Mouse (Mus musculus) liver, embryonic 16.5 days (tissue): ENCODE data around the gene Gm6121. TPM values are rescaled to one million over a fixed set of nuclear protein-coding genes. Genes with fewer than 3 reads are reported as not detected.
"Not testable (repeated sequence)": the region's sequence is repeated elsewhere in the genome, so short reads cannot be mapped to it uniquely, and the experiment has no call there.

ENCODE experiments used
- ATAC-seq: fragments of 200-750 bp; cut with Nextera tagmentation; 2 replicates; pipeline ENCODE4 v1.8.0; 2017; ENCODE audit warnings: low read depth, mild to moderate bottlenecking, moderate number of reproducible peaks, moderate library complexity
- H3K27ac ChIP-seq: fragments of 300-500 bp; sonication (generic); 2 replicates; pipeline ENCODE4 v1.5.1; 2014; ENCODE audit warnings: mild to moderate bottlenecking, low read length
- H3K27me3 ChIP-seq: fragments of 300-500 bp; sonication (generic); 2 replicates; pipeline ENCODE4 v1.6.1; 2014; ENCODE audit warnings: low read depth, low read length, mixed read lengths; ENCODE audit not compliant: control insufficient read depth, insufficient read depth
- H3K36me3 ChIP-seq: fragments of 300-500 bp; sonication (generic); 2 replicates; pipeline ENCODE4 v1.6.1; 2014; ENCODE audit warnings: mild to moderate bottlenecking; ENCODE audit not compliant: control insufficient read depth, insufficient read depth
- H3K4me1 ChIP-seq: fragments of 300-500 bp; sonication (generic); 2 replicates; pipeline ENCODE4 v1.6.1; 2014; ENCODE audit warnings: low read depth, low read length, mixed read lengths; ENCODE audit not compliant: control insufficient read depth
- H3K4me2 ChIP-seq: fragments of 300-500 bp; sonication (generic); 2 replicates; pipeline ENCODE4 v1.6.1; 2014; ENCODE audit warnings: low read depth, low read length, mixed read lengths
- H3K4me3 ChIP-seq: fragments of 300-500 bp; sonication (generic); 2 replicates; pipeline ENCODE4 v1.5.1; 2014; ENCODE audit warnings: low read depth, mild to moderate bottlenecking, low read length
- H3K9ac ChIP-seq: fragments of 300-500 bp; sonication (generic); 2 replicates; pipeline ENCODE4 v1.6.1; 2014; ENCODE audit warnings: low read depth, low read length
- H3K9me3 ChIP-seq: fragments of 300-500 bp; sonication (generic); replicated peaks from 2 replicates; pipeline ENCODE4 v1.6.1; 2016; ENCODE audit warnings: low read length; ENCODE audit not compliant: control insufficient read depth
- WGBS: fragments of 180-500 bp; shearing (Covaris S2); extraction: QIAGEN DNeasy Blood & Tissue Kit; methylation state at CpG from one replicate; pipeline ENCODE4 v1.1.7; 2014; ENCODE audit not compliant: insufficient replicate concordance; 5-methylcytosine and 5-hydroxymethylcytosine counted together
- polyA plus RNA-seq: library from polyadenylated mRNA; unstranded; fragments of >200 nt; fragmentation: Nextera tagmentation; extraction: Ambion mirVana; gene quantifications from 2 replicates; pipeline ENCODE4 v1.2.1, GENCODE M21; 2015

The Gm6121 gene
- not detected in 2 replicates for polyA plus RNA-seq

DNA sequence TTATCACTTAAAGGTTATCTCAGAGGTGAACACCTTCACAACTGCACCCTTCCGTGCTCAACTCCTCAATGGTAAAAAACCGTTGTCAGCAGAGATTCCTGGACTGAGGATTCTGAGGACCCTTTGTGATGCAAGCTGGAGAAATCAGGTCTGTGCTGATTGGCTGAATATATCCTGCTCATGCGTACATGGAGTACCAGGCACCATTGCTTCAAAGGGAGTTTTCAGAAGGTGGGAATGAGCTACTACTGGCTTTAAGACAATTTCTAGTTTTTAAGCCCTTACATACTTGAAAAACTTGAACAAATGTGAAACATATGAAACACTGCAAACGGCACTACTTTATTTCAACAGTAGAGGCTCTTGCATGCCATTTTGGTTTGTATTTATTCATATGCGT, at the start of gene Gm6121:
TSS of gene Gm6121 (minus strand) at position 101 of the 400 bp plus-strand sequence.
- ATAC-seq, H3K4me1 ChIP-seq, H3K4me2 ChIP-seq, H3K9me3 ChIP-seq, H3K4me3 ChIP-seq, H3K27ac ChIP-seq, H3K36me3 ChIP-seq, H3K27me3 ChIP-seq, H3K9ac ChIP-seq: not testable (repeated sequence)
- no CpG with 5 or more reads among the region's 5 CpGs for WGBS

Other genes with a start within 250 kb of the Gm6121 start
- gene Gm14525, start 233.1 kb downstream of the Gm6121 start, polyA plus RNA-seq: not detected in 2 replicates